Mouse (Mus musculus) ovary, postnatal 10 days (tissue): Measurements from ENCODE around the gene Gm17545.

Experiments used
- DNase-seq: peaks from one replicate; pipeline ENCODE4 v3.0.0; 2022; ENCODE audit warnings: low spot score

Gene Gm17545

DNA sequence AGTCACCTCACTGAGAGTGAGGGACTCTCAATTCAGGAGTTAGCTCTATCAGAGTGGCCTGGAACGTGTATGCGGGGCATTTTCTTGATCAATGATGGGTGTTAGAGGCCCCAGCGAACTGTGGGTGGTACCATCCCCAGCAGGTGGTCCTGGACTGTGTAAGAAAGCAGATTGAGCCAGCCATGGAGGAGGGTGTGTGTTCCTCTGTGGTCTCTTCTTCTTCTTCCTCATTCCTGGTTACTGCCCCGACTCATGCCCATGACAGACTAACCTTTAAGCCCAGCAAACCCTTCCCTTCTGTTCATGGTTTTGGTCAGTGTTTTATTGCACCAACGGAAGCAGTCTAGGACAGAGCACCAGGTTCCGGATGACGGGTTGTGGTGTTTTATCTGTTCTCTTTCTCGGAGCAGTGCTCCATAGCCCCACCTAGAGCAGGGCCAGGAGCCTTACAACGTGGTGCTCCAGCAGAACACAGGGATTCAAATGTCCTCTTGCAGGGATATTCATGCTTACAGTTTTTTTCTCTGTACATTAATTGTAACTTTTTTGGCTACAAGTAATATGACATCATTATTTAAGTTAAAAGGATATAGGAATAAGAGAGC lies 40.2 kb downstream of the Gm17545 start:
- no peak for DNase-seq

GRCm38 (mm10) chr9:22495133-22495532 lies 41.0 kb downstream of the Gm17545 start:
- DNase-seq = no peak

- no peak for DNase-seq
Measured at GRCm38 (mm10) chr9:22497021-22497767, 43.1 kb downstream of the Gm17545 start.

DNA sequence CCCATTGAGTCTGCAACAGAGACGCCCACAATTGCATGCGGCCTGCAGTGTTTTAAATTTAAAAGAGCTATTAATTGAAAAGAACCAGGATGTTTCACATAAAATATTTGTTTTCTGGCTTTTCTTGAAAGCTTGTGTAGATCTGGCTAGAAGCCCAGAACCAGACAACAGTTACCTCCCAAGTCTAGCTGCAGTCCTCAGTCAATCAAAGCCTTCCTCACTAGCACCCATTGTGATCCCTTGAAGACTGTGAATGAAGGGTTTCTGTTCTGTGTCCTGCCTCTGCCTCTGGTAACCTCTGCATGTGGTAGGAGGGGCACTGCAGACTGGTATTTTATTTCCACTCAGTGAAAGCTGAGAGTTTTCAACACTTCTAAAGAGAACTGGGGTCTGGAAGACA lies 48.9 kb downstream of the Gm17545 start:
- no peak for DNase-seq

DNA sequence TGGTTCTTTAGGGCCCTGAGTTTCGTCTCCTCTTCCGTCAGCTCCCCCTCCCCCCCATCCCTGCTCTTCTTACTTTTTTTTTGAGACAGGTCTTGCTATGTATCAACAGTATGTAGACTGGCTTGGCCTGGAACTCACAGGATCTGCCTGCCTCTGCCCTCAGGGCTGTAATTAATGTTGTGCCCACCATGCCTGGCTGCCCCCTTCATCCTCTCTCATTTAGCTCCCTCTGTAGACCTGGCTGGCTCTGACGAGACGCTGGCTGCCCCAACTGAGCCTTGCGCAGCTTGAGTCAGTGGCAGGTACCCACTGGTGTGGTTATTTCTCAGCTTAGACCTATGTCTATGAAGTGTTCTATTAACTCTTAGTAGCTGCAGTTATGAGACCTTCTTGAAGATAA lies 49.5 kb downstream of the Gm17545 start:
- no peak for DNase-seq

- DNase-seq = no peak
Measured at GRCm38 (mm10) chr9:22505574-22505973, 51.5 kb downstream of the Gm17545 start.
